Mouse (Mus musculus) ES-E14 (cell line): ENCODE data around the gene Ebna1bp2. TPM values are rescaled to one million over a fixed set of nuclear protein-coding genes. Genes with fewer than 3 reads are reported as not detected.

Experiments
- DNase-seq: peaks from one replicate; pipeline ENCODE4 v3.0.0-alpha.2; 2013; ENCODE audit warnings: low read depth, low spot score
- H3K27ac ChIP-seq: 2 replicates; pipeline ENCODE4 v1.5.1; 2012; ENCODE audit warnings: low read depth, mild to moderate bottlenecking, low read length, moderate library complexity, mixed read lengths; ENCODE audit not compliant: poor library complexity, insufficient read depth, severe bottlenecking
- H3K36me3 ChIP-seq: 2 replicates; pipeline ENCODE4 v1.6.1; 2012; ENCODE audit warnings: mild to moderate bottlenecking, low read length, moderate library complexity, mixed read lengths; ENCODE audit not compliant: control insufficient read depth, poor library complexity, insufficient read depth, severe bottlenecking
- H3K4me1 ChIP-seq, 2 experiments: fragments of 150-350 bp in 1 of 2; sonication (generic) in 1 of 2; 2 replicates each; pipeline ENCODE4 v1.6.1; 2012; ENCODE audit warnings: low read length in 2 of 2, mild to moderate bottlenecking in 1 of 2, mixed read lengths in 1 of 2; ENCODE audit not compliant: control insufficient read depth in 2 of 2, insufficient read depth in 2 of 2, poor library complexity in 1 of 2
- H3K4me3 ChIP-seq, 2 experiments: fragments of 150-350 bp in 1 of 2; sonication (generic) in 1 of 2; 2 replicates each; pipeline ENCODE4 v1.5.1; 2012; ENCODE audit warnings: low read length in 2 of 2, low read depth in 1 of 2, mild to moderate bottlenecking in 1 of 2, mixed read lengths in 1 of 2; ENCODE audit not compliant: insufficient read depth in 1 of 2, poor library complexity in 1 of 2, severe bottlenecking in 1 of 2
- H3K9ac ChIP-seq: 2 replicates; pipeline ENCODE4 v1.6.1; 2012; ENCODE audit warnings: low read depth, mild to moderate bottlenecking, low read length, mixed read lengths; ENCODE audit not compliant: poor library complexity, insufficient read depth, severe bottlenecking
- H3K9me3 ChIP-seq: fragments of 150-350 bp; sonication (generic); 2 replicates; pipeline ENCODE4 v1.6.1; 2012; ENCODE audit warnings: low read depth, mild to moderate bottlenecking, low read length; ENCODE audit not compliant: control insufficient read depth, insufficient read depth
- CHD2 ChIP-seq: IDR thresholded peaks from 2 replicates; pipeline ENCODE4 v1.6.1; 2014; ENCODE audit warnings: mild to moderate bottlenecking, low read depth, low read length, inconsistent platforms
- HCFC1 ChIP-seq: IDR thresholded peaks from 2 replicates; pipeline ENCODE4 v1.6.1; 2012; ENCODE audit warnings: low read length, inconsistent platforms, borderline replicate concordance; ENCODE audit not compliant: insufficient read depth
- MAFK ChIP-seq: IDR thresholded peaks from 2 replicates; pipeline ENCODE4 v1.6.1; 2014; ENCODE audit warnings: mild to moderate bottlenecking, low read depth, low read length, inconsistent platforms; ENCODE audit not compliant: insufficient read depth
- ZC3H11A ChIP-seq: IDR thresholded peaks from 2 replicates; pipeline ENCODE4 v1.6.1; 2012; ENCODE audit warnings: low read depth, mild to moderate bottlenecking, inconsistent platforms, low read length, borderline replicate concordance
- ZNF384 ChIP-seq: IDR thresholded peaks from 2 replicates; pipeline ENCODE4 v1.6.1; 2012; ENCODE audit warnings: low read depth, low read length, inconsistent platforms
- in situ Hi-C, 2 experiments: fragments of 600-800 bp; cut with MboI; formaldehyde crosslinking; loops; one replicate each; pipeline ENCODE4 v1.15.1; 2025; ENCODE audit warnings: low sequenced_read_pairs in 2 of 2, inconsistent platforms in 1 of 2; ENCODE audit not compliant: unreplicated experiment in 2 of 2
- total RNA-seq: library from RNA; depleted of rRNA; stranded (reverse); fragments of 300-350 nt; gene quantifications from 2 replicates; pipeline ENCODE4 v1.2.3, GENCODE M21; 2012

Ebna1bp2 gene
- total RNA-seq, 1 experiment: 182 TPM

DNA sequence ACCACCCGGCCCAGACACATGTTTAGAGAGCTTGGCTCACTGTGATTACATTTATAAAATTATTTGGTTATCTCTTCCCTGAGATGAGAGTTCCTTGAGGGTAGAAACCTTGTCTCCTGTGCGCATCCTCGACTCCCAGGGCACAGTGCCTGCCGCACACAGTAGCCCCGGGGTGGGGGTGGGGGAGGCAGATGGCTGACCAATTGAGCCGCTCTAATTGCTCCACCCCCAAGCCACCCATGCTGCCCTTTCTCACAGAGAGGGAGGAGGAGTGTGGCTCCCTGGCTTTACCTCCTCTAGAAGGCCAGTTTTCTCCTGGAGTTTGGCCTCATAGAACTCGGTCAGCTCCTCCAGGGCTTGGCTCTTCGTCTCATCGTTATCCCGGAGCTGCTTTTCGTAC lies 39.1 kb upstream of the Ebna1bp2 start:
- H3K4me1 ChIP-seq: peaks cover 0 to 12% of the 10 kb centered on the region in 2 experiments; a peak in 1 of 4 replicates
- in situ Hi-C loops: no loop called here
- no peak overlapping the region for H3K4me3 ChIP-seq
- H3K9ac ChIP-seq: no peak overlapping the region; the same call in 1 of the 2 replicates
- H3K36me3 ChIP-seq: no peaks in the 10 kb centered on the region
- no peak for TF ChIP-seq ZNF384
- no peak for TF ChIP-seq MAFK
- TF ChIP-seq CHD2: no peak
- no peak for TF ChIP-seq HCFC1
- TF ChIP-seq ZC3H11A: no peak
- H3K27ac ChIP-seq: no peak overlapping the region
- DNase-seq: no peak
- no peaks in the 10 kb centered on the region for H3K9me3 ChIP-seq

DNA sequence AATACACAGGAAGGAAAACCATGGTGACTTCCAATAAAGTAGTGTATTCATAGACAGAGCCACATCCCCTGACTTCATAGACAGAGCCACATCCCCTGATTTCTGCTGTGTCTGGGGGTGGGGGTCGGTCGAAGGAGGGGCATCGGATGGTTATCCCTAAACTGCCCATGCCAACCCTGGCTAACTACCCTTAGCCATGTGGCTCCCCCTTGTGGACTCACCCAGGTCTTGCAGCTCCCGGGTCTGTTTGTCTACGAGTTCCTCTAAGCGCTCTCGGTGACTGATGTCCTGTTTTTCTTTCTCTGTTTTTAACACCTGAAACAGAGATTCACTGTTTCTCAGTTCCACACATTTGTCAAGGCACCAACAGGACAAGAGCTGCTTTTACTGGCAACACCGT lies 38.0 kb upstream of the Ebna1bp2 start:
- in situ Hi-C loops: no loop called here
- Histone ChIP-seq H3K4me1 (peaks cover 0 to 17% of the 10 kb centered on the region in 2 experiments; a peak in 1 of 4 replicates), H3K27ac (no peak overlapping the region), H3K9ac (no peak overlapping the region), H3K36me3 (no peaks in the 10 kb centered on the region), H3K9me3 (no peaks in the 10 kb centered on the region), H3K4me3 (no peak overlapping the region)
- TF ChIP-seq ZC3H11A: no peak
- no peak for TF ChIP-seq HCFC1
- no peak for TF ChIP-seq ZNF384
- no peak for TF ChIP-seq CHD2
- no peak for TF ChIP-seq MAFK
- DNase-seq: no peak

DNA sequence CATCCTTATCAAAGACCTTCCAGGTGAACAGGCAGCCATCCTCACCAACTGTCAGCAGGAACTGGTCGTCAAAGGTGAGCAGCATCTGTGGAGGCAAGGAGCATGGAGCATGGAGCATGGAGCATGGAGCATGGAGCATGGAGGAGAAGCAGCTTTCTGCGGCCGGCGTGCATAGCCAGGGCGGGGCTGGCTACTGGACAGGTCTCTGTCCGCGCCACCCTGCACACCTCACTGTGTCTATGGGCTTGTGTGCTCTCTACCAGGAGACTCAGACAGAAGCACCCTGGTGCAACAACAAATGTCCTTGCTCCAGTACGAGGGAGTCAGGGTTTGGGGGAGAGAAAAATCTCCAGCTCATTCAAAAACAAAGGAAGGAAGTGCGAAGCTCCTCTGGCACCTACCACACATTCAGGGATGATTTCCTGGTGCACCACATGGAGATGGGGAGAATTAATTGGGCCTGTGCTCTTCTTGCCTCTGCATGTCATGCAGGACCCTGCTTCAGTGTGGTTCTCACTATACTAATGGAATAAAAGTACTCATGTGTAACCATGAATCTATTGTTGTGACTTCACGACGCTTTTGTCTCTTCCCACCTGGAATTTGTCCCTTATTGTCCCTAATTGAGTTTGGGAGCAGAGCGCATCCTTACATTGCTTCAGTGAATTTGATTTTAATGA lies 31.4 kb upstream of the Ebna1bp2 start:
- DNase-seq: no peak
- Histone ChIP-seq H3K9me3 (no peaks in the 10 kb centered on the region), H3K9ac (no peak overlapping the region), H3K27ac (no peak overlapping the region), H3K4me1 (peaks cover 2 to 12% of the 10 kb centered on the region in 2 experiments; a peak in 3 of 4 replicates), H3K36me3 (no peaks in the 10 kb centered on the region), H3K4me3 (no peak overlapping the region)
- in situ Hi-C loops: no loop called here
- TF ChIP-seq ZNF384: no peak
- TF ChIP-seq CHD2: no peak
- TF ChIP-seq MAFK: no peak
- no peak for TF ChIP-seq HCFC1
- no peak for TF ChIP-seq ZC3H11A

DNA sequence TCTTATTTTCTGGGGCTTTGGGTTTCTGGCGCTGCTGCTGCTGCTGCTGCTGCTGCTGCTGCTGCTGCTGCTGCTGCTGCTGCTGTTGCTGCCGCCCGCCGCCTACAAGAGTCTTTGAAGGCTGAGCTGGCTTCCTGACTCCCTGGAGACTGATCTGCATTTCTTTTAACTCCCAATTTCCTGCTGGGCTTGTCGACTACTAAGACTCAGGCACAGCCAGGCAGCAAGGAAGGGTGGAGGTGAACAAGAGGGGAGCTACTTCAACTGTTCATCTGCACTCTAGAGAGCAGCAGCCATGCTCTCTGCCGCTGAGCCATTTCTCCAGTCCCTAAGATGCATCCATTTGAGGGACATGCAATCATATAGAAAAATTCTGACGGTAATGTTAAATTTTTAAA lies 30.9 kb upstream of the Ebna1bp2 start:
- Histone ChIP-seq H3K4me1 (peaks cover 2 to 12% of the 10 kb centered on the region in 2 experiments; a peak in 3 of 4 replicates), H3K27ac (no peak overlapping the region), H3K9ac (no peak overlapping the region), H3K4me3 (no peak overlapping the region), H3K9me3 (no peaks in the 10 kb centered on the region), H3K36me3 (no peaks in the 10 kb centered on the region)
- in situ Hi-C loops: no loop called here
- DNase-seq: peak; percentile 59
- TF ChIP-seq HCFC1 (no peak), MAFK (no peak), CHD2 (no peak), ZC3H11A (no peak), ZNF384 (no peak)
